Mouse (Mus musculus) CH12.LX (cell line): ENCODE data around the gene Abcd3.

Source experiments
- CHD2 ChIP-seq: IDR thresholded peaks from 2 replicates; pipeline ENCODE4 v1.6.1; 2011; ENCODE audit warnings: low read length, improper control_type of control experiment
- EP300 ChIP-seq: IDR thresholded peaks from 2 replicates; pipeline ENCODE4 v1.6.1; 2011; ENCODE audit warnings: low read length, improper control_type of control experiment
- HCFC1 ChIP-seq: IDR thresholded peaks from 2 replicates; pipeline ENCODE4 v1.6.1; 2012; ENCODE audit warnings: low read depth, mild to moderate bottlenecking, inconsistent platforms, low read length, improper control_type of control experiment
- KAT2A ChIP-seq: IDR thresholded peaks from 2 replicates; pipeline ENCODE4 v1.6.1; 2012; ENCODE audit warnings: low read length, improper control_type of control experiment, inconsistent platforms; ENCODE audit not compliant: insufficient replicate concordance
- ZC3H11A ChIP-seq: IDR thresholded peaks from 2 replicates; pipeline ENCODE4 v1.6.1; 2012; ENCODE audit warnings: low read depth, mild to moderate bottlenecking, inconsistent platforms, low read length, improper control_type of control experiment
- ZMIZ1 ChIP-seq: IDR thresholded peaks from 2 replicates; pipeline ENCODE4 v1.6.1; 2012; ENCODE audit warnings: low read depth, mild to moderate bottlenecking, inconsistent platforms, low read length, improper control_type of control experiment

- TF ChIP-seq ZMIZ1 (no peak), CHD2 (no peak), EP300 (no peak), KAT2A (no peak), ZC3H11A (no peak), HCFC1 (no peak)
Observed at GRCm38 (mm10) chr3:121794214-121794613, 20.9 kb downstream of the Abcd3 start.
